Mouse (Mus musculus) heart, adult 2 months (tissue): Measurements from ENCODE around the gene Btnl1.
A peak's percentile ranks its signal among the peaks of the same experiment; 100 is the strongest.

Source experiments
- CTCF ChIP-seq: fragments of 200-600 bp; IDR thresholded peaks from 2 replicates; pipeline ENCODE4 v1.8.1; 2022; ENCODE audit warnings: antibody characterized with exemption, mild to moderate bottlenecking, moderate library complexity
- POLR2A ChIP-seq: fragments of 200-500 bp; IDR thresholded peaks from 2 replicates; pipeline ENCODE4 v1.6.1; 2011; ENCODE audit warnings: mild to moderate bottlenecking, low read depth, low read length, control low read depth; ENCODE audit not compliant: insufficient read depth

- peak; percentile 92 for TF ChIP-seq CTCF
- no peak for TF ChIP-seq POLR2A
Observed at GRCm38 (mm10) chr17:34349429-34349828, 27.5 kb upstream of the Btnl1 start.
